Mouse (Mus musculus) small intestine, adult 2 months (tissue): Measurements from ENCODE around the gene Zbtb12.

ENCODE experiments used
- CTCF ChIP-seq: fragments of 200-500 bp; IDR thresholded peaks from 2 replicates; pipeline ENCODE4 v1.5.1; 2012; ENCODE audit warnings: low read depth, mild to moderate bottlenecking, control low read depth, inconsistent platforms, low read length, moderate library complexity, mixed read lengths; ENCODE audit not compliant: insufficient replicate concordance, insufficient read length; ENCODE audit errors: extremely low read depth
- POLR2A ChIP-seq: fragments of 200-500 bp; IDR thresholded peaks from 2 replicates; pipeline ENCODE4 v1.6.1; 2012; ENCODE audit warnings: low read depth, mild to moderate bottlenecking, control low read depth, inconsistent platforms, low read length, moderate library complexity

GRCm38 (mm10) chr17:34854761-34855160 lies 24.5 kb upstream of the Zbtb12 start:
- TF ChIP-seq CTCF (no peak), POLR2A (no peak)
